Mouse (Mus musculus) CH12.LX (cell line): Measurements from ENCODE around the gene Cpeb3. TPM values are rescaled to one million over a fixed set of nuclear protein-coding genes. Genes with fewer than 3 reads are reported as not detected.

Experiments
- DNase-seq: peaks from one replicate; pipeline ENCODE4 v3.0.0-alpha.2; 2013; ENCODE audit errors: extremely low read depth
- H3K27ac ChIP-seq: 2 replicates; pipeline ENCODE4 v1.5.1; 2012; ENCODE audit warnings: low read depth, mild to moderate bottlenecking, control low read depth, moderate library complexity; ENCODE audit not compliant: insufficient read depth
- H3K27me3 ChIP-seq: replicated peaks from 2 replicates; pipeline ENCODE3; 2012; ENCODE audit warnings: inconsistent platforms
- H3K36me3 ChIP-seq, 2 experiments: replicated peaks in 1 of 2; 2 replicates each; pipeline versions ENCODE3 to v1.6.1; 2012; ENCODE audit warnings: inconsistent platforms in 1 of 2, low read length in 1 of 2, mild to moderate bottlenecking in 1 of 2, mixed read lengths in 1 of 2, moderate library complexity in 1 of 2; ENCODE audit not compliant: control insufficient read depth in 1 of 2, insufficient read depth in 1 of 2
- H3K4me1 ChIP-seq, 2 experiments: 2 replicates each; pipeline ENCODE4 v1.6.1; 2012; ENCODE audit warnings: inconsistent platforms in 1 of 2, moderate library complexity in 1 of 2; ENCODE audit not compliant: insufficient read depth in 2 of 2, control insufficient read depth in 1 of 2
- H3K4me2 ChIP-seq: 2 replicates; pipeline ENCODE4 v1.6.1; 2012; ENCODE audit warnings: low read depth, mild to moderate bottlenecking, control low read depth; ENCODE audit not compliant: poor library complexity, insufficient read depth, severe bottlenecking
- H3K4me3 ChIP-seq, 3 experiments: fragments of 150-350 bp in 1 of 3; sonication (generic) in 1 of 3; replicated peaks in 1 of 3; 2 replicates each; pipeline versions ENCODE3 to v1.5.1; 2011 to 2012; ENCODE audit warnings: low read depth in 2 of 3, low read length in 2 of 3, mild to moderate bottlenecking in 2 of 3, moderate library complexity in 2 of 3, control low read depth in 1 of 3, improper control_type of control experiment in 1 of 3, inconsistent platforms in 1 of 3, mixed read lengths in 1 of 3; ENCODE audit not compliant: poor library complexity in 1 of 3
- H3K79me2 ChIP-seq: replicated peaks from 2 replicates; pipeline ENCODE4 v1.6.1; 2012; ENCODE audit warnings: mild to moderate bottlenecking, moderate library complexity; ENCODE audit not compliant: control insufficient read depth, poor library complexity, insufficient read depth, severe bottlenecking; ENCODE audit errors: extremely low read depth
- H3K9ac ChIP-seq: 2 replicates; pipeline ENCODE4 v1.6.1; 2012; ENCODE audit warnings: low read depth, mild to moderate bottlenecking, control low read depth, moderate library complexity; ENCODE audit not compliant: insufficient read depth
- H3K9me3 ChIP-seq: replicated peaks from 2 replicates; pipeline ENCODE3; 2012; ENCODE audit warnings: low read length, inconsistent platforms, mixed read lengths
- BHLHE40 ChIP-seq: IDR thresholded peaks from 2 replicates; pipeline ENCODE4 v1.6.1; 2011; ENCODE audit warnings: mild to moderate bottlenecking, low read depth, low read length, improper control_type of control experiment
- CHD1 ChIP-seq: IDR thresholded peaks from 2 replicates; pipeline ENCODE4 v1.6.1; 2012; ENCODE audit warnings: low read depth, low read length, improper control_type of control experiment, inconsistent platforms
- CHD2 ChIP-seq: IDR thresholded peaks from 2 replicates; pipeline ENCODE4 v1.6.1; 2011; ENCODE audit warnings: low read length, improper control_type of control experiment
- CTCF ChIP-seq, 2 experiments: IDR thresholded peaks in 1 of 2; conservative IDR thresholded peaks in 1 of 2; 2 replicates each; pipeline ENCODE4 v1.5.1; 2011 to 2012; ENCODE audit warnings: low read depth in 2 of 2, low read length in 2 of 2, improper control_type of control experiment in 1 of 2, inconsistent platforms in 1 of 2, mild to moderate bottlenecking in 1 of 2, moderate library complexity in 1 of 2
- E2F4 ChIP-seq: IDR thresholded peaks from 2 replicates; pipeline ENCODE4 v1.6.1; 2011; ENCODE audit warnings: low read depth, low read length, improper control_type of control experiment; ENCODE audit not compliant: insufficient replicate concordance
- ELF1 ChIP-seq: IDR thresholded peaks from 2 replicates; pipeline ENCODE4 v1.6.1; 2014; ENCODE audit warnings: low read depth, mild to moderate bottlenecking, inconsistent platforms, low read length, improper control_type of control experiment
- EP300 ChIP-seq: IDR thresholded peaks from 2 replicates; pipeline ENCODE4 v1.6.1; 2011; ENCODE audit warnings: low read length, improper control_type of control experiment
- ETS1 ChIP-seq: conservative IDR thresholded peaks from 2 replicates; pipeline ENCODE4 v1.6.1; 2012; ENCODE audit warnings: low read depth, mild to moderate bottlenecking, inconsistent platforms, low read length, improper control_type of control experiment, moderate library complexity
- GABPA ChIP-seq: IDR thresholded peaks from 2 replicates; pipeline ENCODE4 v1.6.1; 2012; ENCODE audit warnings: low read depth, low read length, improper control_type of control experiment, inconsistent platforms; ENCODE audit not compliant: insufficient replicate concordance
- HCFC1 ChIP-seq: IDR thresholded peaks from 2 replicates; pipeline ENCODE4 v1.6.1; 2012; ENCODE audit warnings: low read depth, mild to moderate bottlenecking, inconsistent platforms, low read length, improper control_type of control experiment
- IRF4 ChIP-seq: IDR thresholded peaks from 2 replicates; pipeline ENCODE4 v1.6.1; 2014; ENCODE audit warnings: low read depth, mild to moderate bottlenecking, inconsistent platforms, low read length, improper control_type of control experiment
- JUN ChIP-seq: IDR thresholded peaks from 2 replicates; pipeline ENCODE4 v1.6.1; 2011; ENCODE audit warnings: low read depth, mild to moderate bottlenecking, low read length, improper control_type of control experiment, moderate library complexity; ENCODE audit not compliant: insufficient read depth
- JUND ChIP-seq: conservative IDR thresholded peaks from 2 replicates; pipeline ENCODE4 v1.6.1; 2011; ENCODE audit warnings: low read depth, low read length, improper control_type of control experiment
- KAT2A ChIP-seq: IDR thresholded peaks from 2 replicates; pipeline ENCODE4 v1.6.1; 2012; ENCODE audit warnings: low read length, improper control_type of control experiment, inconsistent platforms; ENCODE audit not compliant: insufficient replicate concordance
- MAFK ChIP-seq: IDR thresholded peaks from 2 replicates; pipeline ENCODE4 v1.6.1; 2011; ENCODE audit warnings: low read length, improper control_type of control experiment; ENCODE audit not compliant: insufficient replicate concordance
- MAX ChIP-seq: IDR thresholded peaks from 2 replicates; pipeline ENCODE4 v1.6.1; 2011; ENCODE audit warnings: low read length, improper control_type of control experiment
- MAZ ChIP-seq: IDR thresholded peaks from 2 replicates; pipeline ENCODE4 v1.6.1; 2012; ENCODE audit warnings: low read depth, mild to moderate bottlenecking, inconsistent platforms, low read length, improper control_type of control experiment, moderate library complexity
- MEF2A ChIP-seq: IDR thresholded peaks from 2 replicates; pipeline ENCODE4 v1.6.1; 2014; ENCODE audit warnings: low read depth, mild to moderate bottlenecking, inconsistent platforms, low read length, improper control_type of control experiment, borderline replicate concordance
- MXI1 ChIP-seq: IDR thresholded peaks from 2 replicates; pipeline ENCODE4 v1.6.1; 2011; ENCODE audit warnings: mild to moderate bottlenecking, low read depth, low read length, improper control_type of control experiment
- MYC ChIP-seq: IDR thresholded peaks from 2 replicates; pipeline ENCODE4 v1.6.1; 2011; ENCODE audit warnings: low read depth, mild to moderate bottlenecking, improper control_type of control experiment, low read length
- NELFE ChIP-seq: IDR thresholded peaks from 2 replicates; pipeline ENCODE4 v1.6.1; 2011; ENCODE audit warnings: low read depth, low read length, improper control_type of control experiment
- NRF1 ChIP-seq: IDR thresholded peaks from 2 replicates; pipeline ENCODE4 v1.6.1; 2014; ENCODE audit warnings: low read depth, mild to moderate bottlenecking, inconsistent platforms, low read length, improper control_type of control experiment, moderate library complexity
- PAX5 ChIP-seq: IDR thresholded peaks from 2 replicates; pipeline ENCODE4 v1.6.1; 2012; ENCODE audit warnings: low read length, inconsistent platforms, mixed read lengths
- POLR2A ChIP-seq: IDR thresholded peaks from 2 replicates; pipeline ENCODE4 v1.6.1; 2011; ENCODE audit warnings: low read depth, mild to moderate bottlenecking, improper control_type of control experiment, low read length
- POLR2AphosphoS2 ChIP-seq: IDR thresholded peaks from 2 replicates; pipeline ENCODE4 v1.6.1; 2011; ENCODE audit warnings: low read depth, low read length, improper control_type of control experiment
- RAD21 ChIP-seq: IDR thresholded peaks from 2 replicates; pipeline ENCODE4 v1.6.1; 2011; ENCODE audit warnings: low read depth, mild to moderate bottlenecking, low read length, improper control_type of control experiment, moderate library complexity
- RCOR1 ChIP-seq: conservative IDR thresholded peaks from 2 replicates; pipeline ENCODE4 v1.6.1; 2012; ENCODE audit warnings: low read depth, mild to moderate bottlenecking, inconsistent platforms, low read length, improper control_type of control experiment
- SIN3A ChIP-seq: IDR thresholded peaks from 2 replicates; pipeline ENCODE4 v1.6.1; 2012; ENCODE audit warnings: low read length, improper control_type of control experiment, inconsistent platforms
- SMC3 ChIP-seq: IDR thresholded peaks from 2 replicates; pipeline ENCODE4 v1.6.1; 2011; ENCODE audit warnings: low read depth, low read length, improper control_type of control experiment
- TBP ChIP-seq: conservative IDR thresholded peaks from 2 replicates; pipeline ENCODE4 v1.6.1; 2011; ENCODE audit warnings: low read depth, low read length, improper control_type of control experiment
- TCF12 ChIP-seq: IDR thresholded peaks from 2 replicates; pipeline ENCODE4 v1.6.1; 2014; ENCODE audit warnings: low read depth, mild to moderate bottlenecking, inconsistent platforms, low read length, improper control_type of control experiment
- UBTF ChIP-seq: IDR thresholded peaks from 2 replicates; pipeline ENCODE4 v1.6.1; 2012; ENCODE audit warnings: low read depth, mild to moderate bottlenecking, inconsistent platforms, low read length, improper control_type of control experiment, moderate library complexity
- USF1 ChIP-seq: IDR thresholded peaks from 2 replicates; pipeline ENCODE4 v1.6.1; 2014; ENCODE audit warnings: low read depth, mild to moderate bottlenecking, inconsistent platforms, low read length, improper control_type of control experiment
- USF2 ChIP-seq: conservative IDR thresholded peaks from 2 replicates; pipeline ENCODE4 v1.6.1; 2011; ENCODE audit warnings: low read depth, low read length, improper control_type of control experiment
- ZC3H11A ChIP-seq: IDR thresholded peaks from 2 replicates; pipeline ENCODE4 v1.6.1; 2012; ENCODE audit warnings: low read depth, mild to moderate bottlenecking, inconsistent platforms, low read length, improper control_type of control experiment
- ZKSCAN1 ChIP-seq: IDR thresholded peaks from 2 replicates; pipeline ENCODE4 v1.6.1; 2012; ENCODE audit warnings: low read depth, inconsistent platforms, low read length, improper control_type of control experiment, borderline replicate concordance
- ZMIZ1 ChIP-seq: IDR thresholded peaks from 2 replicates; pipeline ENCODE4 v1.6.1; 2012; ENCODE audit warnings: low read depth, mild to moderate bottlenecking, inconsistent platforms, low read length, improper control_type of control experiment
- ZNF384 ChIP-seq: IDR thresholded peaks from 2 replicates; pipeline ENCODE4 v1.6.1; 2012; ENCODE audit warnings: low read depth, low read length, improper control_type of control experiment, inconsistent platforms
- dilution Hi-C: fragments of 300-500 bp; cut with MboI; formaldehyde crosslinking; loops from 2 replicates; pipeline ENCODE4 v1.14.3; 2020; ENCODE audit warnings: low sequenced_read_pairs; ENCODE audit not compliant: extremely low pct_unique_long_range_greater_than_20kb, extremely low pct_ligation_motif_present
- in situ Hi-C: fragments of 300-500 bp; cut with MboI; formaldehyde crosslinking; loops from 3 replicates; pipeline ENCODE4 v1.14.3; 2019; ENCODE audit warnings: low sequenced_read_pairs, low pct_ligation_motif_present, low pct_unique_long_range_greater_than_20kb, mixed read lengths
- polyA plus RNA-seq: library from polyadenylated mRNA; unstranded; fragments of >175 nt; gene quantifications from 2 replicates; pipeline ENCODE4 v1.2.1, GENCODE M21; 2012; ENCODE audit warnings: low read depth; ENCODE audit not compliant: insufficient read length
- total RNA-seq, 2 experiments: library from RNA; depleted of rRNA; stranded (reverse); fragments of 300-350 nt in 1 of 2; fragments of >200 nt in 1 of 2; gene quantifications; 2 replicates each; pipeline ENCODE4 v1.2.3; 2012 to 2014

The Cpeb3 gene
- total and polyA plus RNA-seq, 3 experiments = 1.5 to 3.1 (median 1.5) TPM

GRCm38 (mm10) chr19:37127018-37127567, 81.3 kb downstream of the Cpeb3 start:
- H3K9ac ChIP-seq = peak overlapping the region; percentile 30

GRCm38 (mm10) chr19:37124961-37125360, 83.4 kb downstream of the Cpeb3 start:
- no peak overlapping the region for H3K4me3 ChIP-seq
- peaks cover 14 to 29% of the 10 kb centered on the region in 2 experiments for H3K4me1 ChIP-seq
- H3K36me3 ChIP-seq = no peaks in the 10 kb centered on the region
- no peaks in the 10 kb centered on the region for H3K9me3 ChIP-seq
- in situ Hi-C loops = no loop called here
- TF ChIP-seq CHD1 = no peak
- TF ChIP-seq RAD21 = no peak
- TF ChIP-seq SMC3 = no peak
- no peak for TF ChIP-seq MEF2A
- no peak for TF ChIP-seq JUN
- no peak for TF ChIP-seq MXI1
- no peak for TF ChIP-seq JUND
- TF ChIP-seq KAT2A = no peak
- TF ChIP-seq UBTF = no peak
- TF ChIP-seq BHLHE40 = no peak
- no peak for TF ChIP-seq PAX5
- no peak for TF ChIP-seq HCFC1
- no peak for TF ChIP-seq TBP
- H3K4me2 ChIP-seq = no peak overlapping the region
- no peak overlapping the region for H3K9ac ChIP-seq
- H3K27me3 ChIP-seq = no peaks in the 10 kb centered on the region
- dilution Hi-C loops = no loop called here
- no peak for DNase-seq
- peak overlapping the region; percentile 4; the same call in 1 of the 2 replicates for H3K27ac ChIP-seq
- H3K79me2 ChIP-seq = no peaks in the 10 kb centered on the region

More at GRCm38 (mm10) chr19:37127018-37127567, 81.3 kb downstream of the Cpeb3 start:
- Histone ChIP-seq H3K27me3 (no peaks in the 10 kb centered on the region), H3K9me3 (no peaks in the 10 kb centered on the region), H3K4me3 (no peak overlapping the region), H3K4me2 (peak overlapping the region; percentile 51), H3K79me2 (no peaks in the 10 kb centered on the region), H3K36me3 (no peaks in the 10 kb centered on the region), H3K27ac (peak overlapping the region; percentile 43), H3K4me1 (peaks cover 14 to 31% of the 10 kb centered on the region in 2 experiments)
- dilution Hi-C loops (no loop called here), in situ Hi-C loops (no loop called here)
- TF ChIP-seq JUN = peak; percentile 43; the same call in 1 of the 2 replicates
- TF ChIP-seq MAZ = no peak
- no peak for TF ChIP-seq SMC3
- TF ChIP-seq ZNF384 = peak; percentile 76
- no peak for TF ChIP-seq TCF12
- TF ChIP-seq ETS1 = 0 out of 2 replicates have a peak, but pooled peaks have one; percentile 31
- TF ChIP-seq MAX = no peak
- TF ChIP-seq TBP = no peak
- no peak for TF ChIP-seq KAT2A
- TF ChIP-seq E2F4 = no peak
- peak; percentile 82 for TF ChIP-seq IRF4
- TF ChIP-seq RAD21 = no peak
- no peak for TF ChIP-seq USF1
- no peak for TF ChIP-seq GABPA
- TF ChIP-seq RCOR1 = 0 out of 2 replicates have a peak, but pooled peaks have one; percentile 20
- TF ChIP-seq NELFE = no peak; the same call in 1 of the 2 replicates
- TF ChIP-seq BHLHE40 = peak; percentile 53; the same call in 1 of the 2 replicates
- no peak for TF ChIP-seq UBTF
- TF ChIP-seq JUND = peak; percentile 76
- TF ChIP-seq MEF2A = no peak
- no peak for TF ChIP-seq USF2
- TF ChIP-seq MYC = peak; percentile 61; the same call in 1 of the 2 replicates
- no peak for TF ChIP-seq POLR2AphosphoS2
- peak; percentile 79; the same call in 1 of the 2 replicates for TF ChIP-seq CHD1
- TF ChIP-seq CTCF (conservative IDR thresholded peaks at IDR 0.05 in 1 of 2, IDR thresholded peaks at IDR 0.05 in 1 of 2; ENCODE audit: low read depth in 2 of 2, low read length in 2 of 2) = no peak
- no peak for TF ChIP-seq NRF1
- TF ChIP-seq MXI1 = no peak; the same call in 1 of the 2 replicates
- no peak for TF ChIP-seq ZKSCAN1
- no peak for TF ChIP-seq PAX5
- TF ChIP-seq CHD2 = peak; percentile 84
- no peak for TF ChIP-seq ZMIZ1
- 0 out of 2 replicates have a peak, but pooled peaks have one; percentile 18 for TF ChIP-seq ELF1
- TF ChIP-seq SIN3A = peak; percentile 40; the same call in 1 of the 2 replicates
- TF ChIP-seq ZC3H11A = no peak
- TF ChIP-seq MAFK = no peak; the same call in 1 of the 2 replicates
- no peak for TF ChIP-seq HCFC1
- no peak for TF ChIP-seq POLR2A
- TF ChIP-seq EP300 = peak; percentile 78
- DNase-seq = peak; percentile 36
